Mouse (Mus musculus): ENCODE measurements around the gene Ssr1. TPM values are rescaled to one million over a fixed set of nuclear protein-coding genes. Genes with fewer than 3 reads are reported as not detected.

Ssr1 gene
- polyA plus RNA-seq, 1 experiment from 2014 or later: 152 TPM

DNA sequence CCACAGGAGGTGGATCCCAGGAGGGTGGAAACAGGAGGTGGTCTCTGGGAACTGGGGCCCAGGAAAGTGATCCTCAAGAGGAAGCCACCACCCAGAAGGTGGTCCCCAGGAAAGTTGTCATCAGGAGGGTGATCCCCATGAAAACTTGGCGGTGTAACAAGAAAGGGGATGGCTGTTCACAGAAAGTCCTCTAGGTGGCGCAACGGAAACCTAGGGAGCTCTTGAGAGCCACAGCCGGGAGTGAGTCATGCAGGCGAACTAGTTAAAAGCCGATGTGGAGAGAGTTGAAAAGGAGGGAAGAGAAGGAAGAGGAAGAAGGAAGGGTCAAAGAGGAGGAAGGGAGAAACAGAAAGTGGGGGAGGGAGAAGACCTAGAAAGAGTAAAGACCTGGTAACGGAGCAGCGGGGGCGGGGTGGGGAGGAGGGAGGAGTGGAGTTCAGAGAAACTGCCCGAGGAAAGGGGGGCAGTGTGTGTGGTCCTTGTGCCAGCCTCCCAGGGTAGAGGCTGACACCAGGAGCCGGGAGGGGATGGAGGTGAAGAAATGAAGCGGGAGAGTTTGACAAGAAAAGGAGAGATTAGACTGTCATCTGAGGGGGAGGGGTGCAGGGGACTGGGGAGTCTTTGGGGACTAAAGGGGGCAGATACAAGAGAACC is 30.5 kb downstream of the Ssr1 start:
- 0 out of 2 replicates have a peak overlapping the region, but pooled peaks have one; percentile 17 for H3K9ac ChIP-seq
- no peak for ATAC-seq (ENCODE audit: insufficient number of reproducible peaks, low FRiP score, low TSS enrichment, low read depth)
- no peak overlapping the region for H3K27ac ChIP-seq
- no peaks in the 10 kb centered on the region for H3K27me3 ChIP-seq
- peak overlapping the region; percentile 61 for H3K4me2 ChIP-seq
- peaks cover 33% of the 10 kb centered on the region for H3K4me1 ChIP-seq
- WGBS: 3% methylated on average over 12 of the region's 12 CpGs
- H3K9me3 ChIP-seq: no peaks in the 10 kb centered on the region
- H3K4me3 ChIP-seq: peak overlapping the region; percentile 45
- H3K36me3 ChIP-seq: no peaks in the 10 kb centered on the region

DNA sequence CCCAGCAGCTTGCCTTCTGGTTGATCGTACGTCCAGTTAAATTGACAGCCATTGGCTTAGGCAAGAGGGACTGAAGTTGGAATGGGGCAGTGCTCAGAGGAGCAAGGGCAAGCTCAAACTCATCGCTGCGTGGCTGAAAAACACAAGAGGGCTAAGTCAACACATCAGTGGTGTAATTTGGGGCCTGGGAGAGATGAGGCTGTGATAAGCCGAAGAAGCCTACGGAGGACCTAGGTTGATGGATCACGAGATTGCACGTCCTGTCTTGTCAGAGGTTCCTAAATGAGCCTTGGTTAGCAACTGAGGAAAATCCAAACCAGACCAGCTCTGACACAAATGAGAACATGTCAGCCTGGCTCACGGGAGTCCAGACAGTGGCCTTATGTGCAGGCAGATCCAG is 31.5 kb downstream of the Ssr1 start:
- Histone ChIP-seq H3K4me3 (no peak overlapping the region), H3K4me1 (peaks cover 32% of the 10 kb centered on the region), H3K9me3 (no peaks in the 10 kb centered on the region), H3K4me2 (no peak overlapping the region), H3K36me3 (no peaks in the 10 kb centered on the region), H3K27ac (0 out of 2 replicates have a peak overlapping the region, but pooled peaks have one; percentile 40), H3K27me3 (no peaks in the 10 kb centered on the region), H3K9ac (no peak overlapping the region)
- ATAC-seq (ENCODE audit: insufficient number of reproducible peaks, low FRiP score, low TSS enrichment, low read depth): no peak
- WGBS: 69% methylated on average over 9 of the region's 9 CpGs

DNA sequence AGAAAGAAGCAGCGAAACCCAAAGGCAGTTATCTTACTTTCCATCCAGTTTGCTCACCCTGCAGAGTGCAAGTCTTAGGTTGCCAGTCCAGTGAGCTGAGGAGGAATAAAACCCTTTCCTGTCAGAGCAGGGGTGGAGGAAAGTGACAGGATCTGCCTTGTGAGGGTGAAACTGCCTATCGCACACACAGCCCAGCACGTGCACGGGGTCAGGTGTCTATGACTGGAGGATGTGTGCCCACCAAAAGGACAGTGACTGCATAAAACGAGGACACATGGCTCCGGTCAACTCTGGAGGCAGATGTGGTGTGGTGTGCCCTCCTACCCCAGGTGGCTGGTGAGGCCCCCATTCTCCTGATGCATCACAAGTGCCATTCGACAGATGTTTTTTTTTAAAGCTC is 34.1 kb downstream of the Ssr1 start:
- Histone ChIP-seq H3K9ac (no peak overlapping the region), H3K27me3 (no peaks in the 10 kb centered on the region), H3K9me3 (no peaks in the 10 kb centered on the region), H3K36me3 (no peaks in the 10 kb centered on the region), H3K4me3 (no peak overlapping the region), H3K27ac (no peak overlapping the region), H3K4me2 (no peak overlapping the region), H3K4me1 (peaks cover 19% of the 10 kb centered on the region)
- 86% methylated on average over 7 of the region's 7 CpGs for WGBS
- no peak for ATAC-seq (ENCODE audit: insufficient number of reproducible peaks, low FRiP score, low TSS enrichment, low read depth)

DNA sequence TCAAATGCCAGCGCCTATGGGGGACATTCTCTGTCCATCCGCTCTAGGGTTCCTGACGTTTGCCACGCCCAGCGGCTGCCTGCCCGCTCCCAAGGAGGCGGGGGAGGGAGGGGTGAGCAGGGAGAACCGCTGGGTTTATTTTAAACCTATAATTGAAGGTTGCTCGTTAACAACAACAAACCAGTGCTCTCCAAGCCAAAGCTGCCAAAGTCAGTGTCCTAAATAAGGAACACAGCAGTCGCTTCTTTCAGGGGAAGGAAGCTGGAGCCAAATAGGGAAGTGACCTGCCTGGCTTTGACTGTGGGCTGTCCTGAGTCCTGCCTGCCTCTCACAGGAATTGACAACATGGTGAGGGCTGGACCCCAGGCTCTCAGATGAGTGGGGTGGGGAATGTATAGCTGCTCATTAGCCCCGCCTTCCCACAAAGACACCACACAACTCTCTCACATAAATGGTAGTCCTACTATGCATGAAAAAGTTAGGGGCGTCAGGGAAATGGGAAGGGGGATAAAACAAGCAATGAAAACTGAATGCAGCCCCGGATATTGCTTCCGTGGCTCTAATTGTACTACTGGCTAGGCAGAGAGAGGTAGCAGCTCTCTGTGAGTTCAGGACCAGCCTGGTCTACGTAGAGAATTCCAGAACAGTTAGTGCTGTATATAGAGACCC is 34.6 kb downstream of the Ssr1 start:
- Histone ChIP-seq H3K4me2 (no peak overlapping the region), H3K36me3 (no peaks in the 10 kb centered on the region), H3K4me1 (peaks cover 13% of the 10 kb centered on the region), H3K9me3 (no peaks in the 10 kb centered on the region), H3K4me3 (no peak overlapping the region), H3K27ac (no peak overlapping the region), H3K9ac (no peak overlapping the region), H3K27me3 (no peaks in the 10 kb centered on the region)
- 72% methylated on average over 15 of the region's 15 CpGs for WGBS
- ATAC-seq (ENCODE audit: insufficient number of reproducible peaks, low FRiP score, low TSS enrichment, low read depth): no peak

DNA sequence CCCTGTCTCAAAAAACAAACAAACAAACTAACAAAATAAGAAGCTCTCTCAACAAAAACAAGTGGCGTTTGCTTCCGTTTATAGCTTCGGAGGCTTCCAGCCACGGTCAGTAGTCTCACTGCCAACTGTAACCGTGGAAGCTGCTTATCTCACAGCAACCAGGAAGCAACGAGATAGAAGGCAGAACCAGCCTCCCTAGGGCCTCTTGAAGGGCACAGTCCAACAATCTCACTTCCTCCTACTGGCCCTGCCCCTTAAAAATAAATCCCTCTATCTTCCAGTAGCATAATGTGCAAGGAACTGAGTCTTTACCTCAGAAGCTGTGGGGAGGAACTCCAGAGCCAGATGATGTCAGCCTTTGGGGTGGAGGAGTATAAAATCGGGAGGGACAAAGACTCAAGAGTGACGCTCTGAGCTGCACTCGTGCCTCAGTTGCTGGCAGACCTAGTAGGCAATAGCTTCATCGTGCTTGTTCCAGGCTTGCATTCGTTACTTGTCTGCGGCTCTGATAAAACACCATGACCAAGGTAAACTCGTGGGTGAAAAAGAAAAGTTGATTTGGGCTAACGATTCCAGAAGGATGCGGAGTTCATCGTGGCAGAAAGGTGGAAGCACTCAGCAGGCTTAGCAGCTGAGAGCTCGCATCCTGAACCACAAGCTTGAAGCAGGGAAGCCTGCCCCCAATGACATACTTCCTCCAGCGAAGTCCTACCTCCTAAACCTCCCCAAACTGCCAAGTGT is 35.3 kb downstream of the Ssr1 start:
- no peak overlapping the region for H3K27ac ChIP-seq

DNA sequence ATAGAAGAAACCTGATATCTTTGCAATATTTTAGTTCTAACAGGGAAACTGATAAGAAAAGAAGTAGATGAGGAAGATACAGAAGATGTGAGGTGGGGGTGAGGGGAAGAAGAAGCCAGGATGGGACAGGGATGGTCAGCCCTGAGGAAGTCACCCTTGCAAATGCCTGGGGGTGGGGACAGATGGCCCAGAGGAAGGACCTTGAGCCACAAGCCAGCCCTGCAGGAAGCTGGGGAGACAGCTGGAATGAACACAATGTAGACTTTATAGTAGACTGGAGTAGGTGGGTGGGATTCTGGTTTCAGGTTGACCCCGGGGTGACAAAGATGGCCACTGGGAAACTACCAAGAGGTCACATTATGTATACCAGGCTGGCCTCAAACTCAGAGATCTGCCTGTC is 39.7 kb downstream of the Ssr1 start:
- Histone ChIP-seq H3K27me3 (no peaks in the 10 kb centered on the region), H3K9me3 (no peaks in the 10 kb centered on the region), H3K4me3 (no peak overlapping the region), H3K9ac (no peak overlapping the region), H3K4me2 (no peak overlapping the region), H3K4me1 (no peaks in the 10 kb centered on the region), H3K27ac (no peak overlapping the region), H3K36me3 (peaks cover 20% of the 10 kb centered on the region)
- no peak for ATAC-seq (ENCODE audit: insufficient number of reproducible peaks, low FRiP score, low TSS enrichment, low read depth)
- WGBS: 86% methylated on average over 1 of the region's 1 CpGs

More for the DNA sequence above, 35.3 kb downstream of the Ssr1 start:
- Histone ChIP-seq H3K36me3 (no peaks in the 10 kb centered on the region), H3K9ac (no peak overlapping the region), H3K27me3 (no peaks in the 10 kb centered on the region), H3K9me3 (no peaks in the 10 kb centered on the region), H3K4me3 (no peak overlapping the region), H3K4me2 (no peak overlapping the region), H3K4me1 (peaks cover 6% of the 10 kb centered on the region)
- 89% methylated on average over 18 of the region's 18 CpGs for WGBS
- no peak for ATAC-seq (ENCODE audit: insufficient number of reproducible peaks, low FRiP score, low TSS enrichment, low read depth)

DNA sequence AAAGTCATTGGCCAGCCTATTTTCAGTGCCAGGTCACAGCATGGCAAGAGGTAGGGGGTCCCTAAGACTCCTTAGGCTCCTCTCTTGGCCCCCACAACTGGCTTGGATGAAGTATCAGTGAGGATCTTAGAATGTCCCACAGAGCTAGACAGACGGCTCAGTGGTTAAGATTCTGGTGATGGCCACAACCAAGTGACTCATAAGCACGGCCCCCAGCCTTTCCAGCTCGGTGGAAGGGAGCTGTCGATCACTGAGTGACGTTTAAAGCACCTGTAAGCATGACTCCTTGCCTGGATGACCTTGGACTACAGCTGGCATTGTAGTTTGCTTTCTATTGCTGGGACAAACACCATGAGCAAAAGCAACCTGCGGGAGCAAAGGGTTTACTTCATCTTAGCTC is 41.0 kb downstream of the Ssr1 start:
- whole genome bisulfite sequencing: 81% methylated on average over 6 of the region's 6 CpGs
- Histone ChIP-seq H3K9me3 (no peaks in the 10 kb centered on the region), H3K36me3 (peaks cover 34% of the 10 kb centered on the region), H3K4me1 (no peaks in the 10 kb centered on the region), H3K27ac (no peak overlapping the region), H3K4me2 (no peak overlapping the region), H3K27me3 (no peaks in the 10 kb centered on the region), H3K4me3 (no peak overlapping the region), H3K9ac (no peak overlapping the region)
- ATAC-seq (ENCODE audit: insufficient number of reproducible peaks, low FRiP score, low TSS enrichment, low read depth): no peak

DNA sequence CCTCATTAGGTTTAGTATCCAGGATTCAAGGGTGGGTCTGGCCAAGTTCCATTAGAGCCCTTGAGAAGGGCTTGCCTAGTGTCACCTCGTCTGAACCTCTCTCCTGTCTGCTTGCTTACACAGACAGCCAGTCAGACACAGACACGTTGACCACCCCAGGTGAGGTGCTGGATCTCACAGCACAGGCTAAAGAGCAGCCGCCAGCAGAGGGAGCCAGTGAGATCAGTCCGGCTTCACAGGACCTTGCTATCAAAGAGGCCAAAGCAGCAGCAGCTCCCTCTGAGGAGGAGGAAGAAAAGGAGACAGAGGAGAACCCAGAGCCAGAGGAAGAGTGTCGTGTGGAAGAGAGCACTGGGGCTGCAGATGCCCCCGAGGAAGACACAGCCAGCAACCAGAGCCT is 47.3 kb downstream of the Ssr1 start:
- Histone ChIP-seq H3K27me3 (no peaks in the 10 kb centered on the region), H3K36me3 (peaks cover 46% of the 10 kb centered on the region), H3K4me1 (peaks cover 22% of the 10 kb centered on the region), H3K4me3 (no peak overlapping the region), H3K27ac (no peak overlapping the region), H3K9ac (no peak overlapping the region), H3K4me2 (no peak overlapping the region), H3K9me3 (no peaks in the 10 kb centered on the region)
- 25% methylated on average over 6 of the region's 6 CpGs for WGBS
- 0 out of 2 replicates have a peak, but pooled peaks have one; percentile 23 for ATAC-seq (ENCODE audit: insufficient number of reproducible peaks, low FRiP score, low TSS enrichment, low read depth)

DNA sequence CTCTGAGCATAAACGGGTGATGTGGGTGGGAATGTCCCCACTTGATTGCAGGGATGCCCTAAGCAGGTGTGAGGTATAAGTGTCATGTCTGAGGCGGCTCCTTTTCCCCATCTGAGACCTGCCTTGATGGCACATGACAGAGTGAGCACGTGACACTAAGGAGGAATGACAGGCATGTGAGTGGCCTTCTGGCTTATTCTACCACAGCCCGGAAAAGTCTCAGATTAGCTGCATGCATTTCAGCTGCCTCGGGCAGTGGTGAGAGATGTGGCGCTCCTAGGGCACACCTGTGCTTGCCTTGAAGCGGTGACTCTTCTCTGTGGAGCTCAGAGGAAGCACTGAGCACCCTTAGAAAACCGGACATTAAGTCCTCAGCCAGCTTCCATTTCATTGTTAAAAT is 48.6 kb downstream of the Ssr1 start:
- Histone ChIP-seq H3K4me2 (no peak overlapping the region), H3K4me1 (peaks cover 29% of the 10 kb centered on the region), H3K27ac (no peak overlapping the region), H3K27me3 (no peaks in the 10 kb centered on the region), H3K36me3 (peaks cover 48% of the 10 kb centered on the region), H3K9ac (no peak overlapping the region), H3K4me3 (no peak overlapping the region), H3K9me3 (no peaks in the 10 kb centered on the region)
- WGBS: 70% methylated on average over 8 of the region's 8 CpGs
- ATAC-seq (ENCODE audit: insufficient number of reproducible peaks, low FRiP score, low TSS enrichment, low read depth): no peak

DNA sequence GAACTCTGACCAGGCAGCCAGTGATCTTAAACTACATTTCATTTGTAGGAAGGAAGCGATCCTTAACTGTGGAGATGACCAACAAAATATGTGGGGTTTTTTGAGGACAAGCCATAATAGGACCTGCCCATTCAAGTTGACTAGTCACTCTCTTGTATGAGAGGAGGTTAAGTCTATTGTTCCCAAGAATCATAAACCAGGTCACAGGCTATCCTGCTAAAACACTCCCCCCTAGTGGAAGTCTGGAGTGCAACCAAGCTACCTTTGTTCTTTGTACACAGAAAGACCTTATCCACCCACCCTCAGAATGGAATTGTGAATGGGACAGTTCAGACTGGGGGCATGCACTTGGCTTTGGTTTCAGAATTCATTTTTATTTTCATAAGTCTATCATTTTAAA is 49.7 kb downstream of the Ssr1 start:
- no peak overlapping the region for H3K4me2 ChIP-seq
- no peak overlapping the region for H3K9ac ChIP-seq
- 82% methylated on average over 1 of the region's 1 CpGs for WGBS
- H3K27ac ChIP-seq: no peak overlapping the region
- H3K36me3 ChIP-seq: peaks cover 37% of the 10 kb centered on the region
- peaks cover 29% of the 10 kb centered on the region for H3K4me1 ChIP-seq
- ATAC-seq (ENCODE audit: insufficient number of reproducible peaks, low FRiP score, low TSS enrichment, low read depth): no peak
- no peaks in the 10 kb centered on the region for H3K27me3 ChIP-seq
- no peak overlapping the region for H3K4me3 ChIP-seq
- H3K9me3 ChIP-seq: no peaks in the 10 kb centered on the region

DNA sequence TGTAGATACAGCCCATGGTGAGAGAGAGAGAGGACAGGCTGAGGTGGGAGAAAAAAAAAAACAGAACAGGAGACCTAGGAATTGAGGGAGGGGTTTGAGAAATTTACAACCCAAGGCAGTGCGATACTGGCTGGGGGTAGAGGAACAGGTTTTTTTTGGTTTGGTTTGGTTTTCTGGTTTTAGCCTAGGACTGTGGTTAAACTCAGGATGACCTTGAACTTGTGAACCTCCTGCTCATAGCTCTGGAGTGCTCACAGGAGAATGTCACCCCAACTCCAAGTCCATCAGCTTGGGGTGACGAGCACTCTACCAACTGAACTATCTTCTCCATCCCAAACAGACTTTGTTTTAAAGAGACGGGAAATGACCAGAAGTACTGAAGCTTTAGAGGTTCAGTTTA is 50.6 kb downstream of the Ssr1 start:
- no peak overlapping the region for H3K4me2 ChIP-seq
- H3K27ac ChIP-seq: no peak overlapping the region
- no peak overlapping the region for H3K9ac ChIP-seq
- H3K4me1 ChIP-seq: peaks cover 29% of the 10 kb centered on the region
- H3K9me3 ChIP-seq: no peaks in the 10 kb centered on the region
- no peak for ATAC-seq (ENCODE audit: insufficient number of reproducible peaks, low FRiP score, low TSS enrichment, low read depth)
- peaks cover 31% of the 10 kb centered on the region for H3K36me3 ChIP-seq
- H3K4me3 ChIP-seq: no peak overlapping the region
- WGBS: 68% methylated on average over 3 of the region's 3 CpGs
- H3K27me3 ChIP-seq: no peaks in the 10 kb centered on the region

DNA sequence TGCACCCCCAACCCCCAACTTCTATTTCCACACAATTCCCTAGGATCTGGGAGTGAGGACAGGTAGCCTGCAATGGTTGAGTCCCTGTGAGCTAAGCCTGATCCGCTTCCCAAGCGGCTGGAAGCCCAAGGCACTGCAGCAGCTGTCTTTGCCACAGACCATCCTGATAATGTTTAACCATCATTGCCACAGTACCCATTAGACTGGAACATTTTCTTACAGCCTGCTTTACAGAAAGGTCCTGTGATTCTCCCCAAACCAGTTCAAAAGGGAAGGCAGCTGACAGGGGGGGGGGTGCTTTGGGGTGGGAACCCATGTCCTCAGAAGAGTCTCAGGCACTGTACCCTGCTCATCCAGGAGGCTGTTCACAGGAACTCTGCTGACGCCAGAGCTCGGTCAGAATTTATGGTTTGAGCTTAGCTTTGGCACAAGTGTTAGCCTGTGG is 51.1 kb downstream of the Ssr1 start:
- H3K9ac ChIP-seq: no peak overlapping the region
- H3K4me3 ChIP-seq: no peak overlapping the region
- no peak for ATAC-seq (ENCODE audit: insufficient number of reproducible peaks, low FRiP score, low TSS enrichment, low read depth)
- peak overlapping the region; percentile 54; the same call in 1 of the 2 replicates for H3K27ac ChIP-seq
- no peaks in the 10 kb centered on the region for H3K9me3 ChIP-seq
- no peak overlapping the region for H3K4me2 ChIP-seq
- H3K27me3 ChIP-seq: no peaks in the 10 kb centered on the region
- 50% methylated on average over 4 of the region's 4 CpGs for WGBS
- peaks cover 30% of the 10 kb centered on the region for H3K36me3 ChIP-seq
- peaks cover 29% of the 10 kb centered on the region for H3K4me1 ChIP-seq

All from limb, embryonic 15.5 days (tissue).